Mouse (Mus musculus) gastrocnemius, postnatal 36 days (tissue): ENCODE measurements around the gene Rbm38. TPM values are rescaled to one million over a fixed set of nuclear protein-coding genes. Genes with fewer than 3 reads are reported as not detected.

Source experiments
- DNase-seq, 2 experiments: peaks; one replicate each; pipeline ENCODE4 v3.0.0; 2022
- intact Hi-C: fragments of 180-260 bp; cut with DNase I; formaldehyde crosslinking; loops from one replicate; pipeline ENCODE4 v1.15.1; 2025
- total RNA-seq, 2 experiments: library from RNA; stranded (reverse); gene quantifications; 2 replicates each; pipeline ENCODE4 v1.2.3; 2021

Rbm38 gene
- total RNA-seq, 2 experiments from 2014 or later: 180 to 220 TPM

DNA sequence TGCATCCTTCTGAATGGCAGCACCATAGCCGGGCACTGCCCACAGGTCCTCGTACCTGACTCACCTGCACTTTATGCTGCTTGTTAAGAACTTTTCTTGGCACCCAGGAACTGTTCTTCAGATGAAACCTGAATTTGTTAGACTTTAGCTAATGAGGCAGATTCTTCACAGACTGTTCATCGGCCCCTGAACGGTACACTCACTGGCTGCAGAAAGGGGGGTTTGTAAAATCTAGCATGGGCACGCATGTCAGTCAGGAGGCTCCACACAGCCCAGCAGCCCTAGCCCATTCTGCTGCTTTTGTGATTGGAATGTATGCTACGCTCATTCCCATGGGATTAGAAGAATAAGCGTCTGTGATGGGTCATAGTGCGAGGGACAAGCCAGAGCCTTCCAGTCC is 16.6 kb upstream of the Rbm38 start:
- intact Hi-C loops: no loop called here
- no peak for DNase-seq

DNA sequence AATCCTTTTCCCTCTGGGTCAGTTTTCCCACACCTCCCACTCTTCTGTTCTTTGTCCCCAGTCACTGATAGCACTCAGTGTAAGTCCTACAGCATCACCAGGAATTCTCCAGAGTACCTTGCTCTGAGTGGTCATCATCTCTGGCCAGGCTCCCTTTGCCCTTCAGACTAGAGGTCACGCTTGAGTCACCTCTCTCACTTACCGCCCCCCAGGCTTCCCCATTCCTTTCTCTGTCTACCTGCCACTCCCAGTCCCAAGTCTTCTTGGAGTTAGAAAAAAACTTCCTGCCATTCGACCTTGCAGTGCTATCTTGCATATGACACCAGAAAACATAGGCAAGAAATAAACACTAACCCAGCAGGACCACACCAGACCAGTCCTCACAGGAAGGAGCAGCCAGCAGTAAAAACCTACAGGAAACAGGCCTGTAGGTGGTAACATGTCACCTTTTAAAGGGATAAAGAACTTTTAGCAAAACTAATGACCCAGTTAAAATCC is 10.0 kb upstream of the Rbm38 start:
- intact Hi-C loops: no loop called here
- no peak for DNase-seq

DNA sequence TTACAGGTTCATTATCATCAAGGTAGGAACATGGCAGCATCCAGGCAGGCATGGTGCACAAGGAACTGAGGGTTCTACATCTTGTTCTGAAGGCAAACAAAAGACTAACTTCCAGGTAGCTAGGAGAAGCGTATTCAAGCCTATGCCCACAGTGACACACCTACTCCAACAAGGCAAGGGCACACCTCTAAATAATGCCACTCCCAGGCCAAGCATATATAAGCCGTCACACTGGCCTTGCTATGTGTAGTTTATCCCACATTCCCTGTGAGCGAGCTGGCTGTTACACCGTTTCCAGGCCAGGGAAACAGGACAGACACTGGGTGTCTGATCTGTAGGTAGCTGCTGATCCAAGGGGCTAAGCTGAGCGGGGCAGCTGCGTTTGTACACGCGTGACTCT is 8.9 kb upstream of the Rbm38 start:
- intact Hi-C loops: no loop called here
- no peak for DNase-seq

DNA sequence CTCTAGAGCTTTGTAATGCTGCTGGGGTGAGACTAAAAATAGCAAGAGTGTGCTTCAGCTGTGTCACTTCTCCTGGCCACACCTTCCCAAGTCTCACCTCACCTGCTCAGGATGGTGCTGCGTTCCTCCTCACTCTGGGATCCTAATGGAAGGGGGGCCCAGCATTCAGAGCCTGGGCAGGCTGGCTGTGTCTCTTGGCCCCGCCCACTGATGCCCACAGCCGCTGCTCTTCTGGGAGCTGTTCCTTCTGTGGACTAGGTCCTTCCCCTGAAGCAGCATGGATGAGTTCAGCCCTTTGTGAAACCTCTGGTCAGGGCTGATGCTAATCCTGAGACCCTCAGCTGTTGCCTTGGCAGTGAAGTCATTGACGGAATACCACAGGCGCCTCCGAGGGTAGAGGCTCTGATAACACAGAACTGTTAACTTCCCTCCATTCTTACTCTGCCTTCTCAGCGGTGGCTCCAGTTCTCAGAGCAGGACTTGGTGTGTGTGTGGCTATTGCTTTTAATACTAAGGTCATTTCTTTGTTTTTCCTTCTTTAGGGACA is 5.5 kb upstream of the Rbm38 start:
- intact Hi-C loops: no loop called here
- DNase-seq: no peak

DNA sequence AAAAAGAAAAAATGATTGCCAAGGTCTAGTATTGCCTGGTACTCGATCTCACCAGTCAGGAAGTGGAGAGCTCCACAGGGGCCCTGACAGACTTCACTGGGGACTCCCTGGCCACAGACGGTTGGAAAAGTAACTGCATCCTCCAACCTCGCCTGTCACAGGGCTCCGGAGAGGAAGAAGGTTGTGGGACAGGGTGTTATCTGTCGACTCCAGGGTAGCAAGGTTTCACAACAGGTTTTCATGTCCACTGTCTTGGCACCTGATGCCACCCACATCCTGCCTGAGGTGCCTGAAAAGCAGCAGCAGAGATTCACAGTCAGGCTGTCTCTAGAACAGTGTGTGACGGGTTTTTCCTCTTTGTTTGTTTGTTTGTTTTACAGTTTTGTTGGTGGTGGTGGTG is 2.4 kb upstream of the Rbm38 start:
- intact Hi-C loops: no loop called here
- no peak for DNase-seq

DNA sequence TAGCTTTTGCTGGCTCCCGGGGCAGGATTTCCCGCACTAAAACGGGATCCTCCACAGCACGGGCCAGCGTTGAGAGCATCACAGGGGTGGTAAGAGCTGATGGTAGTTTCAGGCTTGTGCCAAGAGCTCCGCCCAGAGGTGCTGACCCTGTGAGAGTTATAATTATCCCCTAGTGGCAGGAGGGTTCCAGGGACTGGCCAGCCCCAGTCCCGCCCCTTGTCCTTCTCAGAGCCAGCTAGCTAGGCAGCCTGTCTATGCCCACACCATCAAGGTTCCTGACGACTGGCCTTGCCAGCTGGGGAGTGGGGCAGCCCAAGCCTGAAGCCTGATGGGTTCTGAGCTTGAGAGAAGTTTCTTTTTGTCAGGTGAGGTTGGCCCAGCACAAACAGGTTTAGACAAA is 1.7 kb upstream of the Rbm38 start:
- peak; percentile 45 to 58 for DNase-seq
- intact Hi-C loops: no loop called here

DNA sequence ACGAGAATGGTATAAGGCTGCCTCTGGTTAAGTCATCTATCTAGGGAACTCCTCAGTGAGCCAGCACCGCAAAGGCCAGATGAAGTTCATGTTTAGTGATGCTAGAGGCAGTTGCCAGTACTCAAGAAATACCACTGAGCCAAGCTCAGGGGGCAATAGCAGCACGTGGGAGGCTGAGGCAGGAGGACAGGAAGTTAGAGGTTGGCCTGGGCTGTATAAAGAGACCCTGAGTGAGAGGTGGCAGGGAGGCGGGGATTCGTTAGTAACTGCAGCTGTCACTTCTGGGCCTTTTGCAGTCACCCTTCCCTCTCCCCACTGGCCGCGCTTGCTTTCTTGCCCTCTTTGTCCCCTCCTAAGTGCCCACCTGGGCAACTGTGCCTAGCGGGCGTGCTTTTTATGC is 976 bp upstream of the Rbm38 start:
- intact Hi-C loops: no loop called here
- DNase-seq: no peak

DNA sequence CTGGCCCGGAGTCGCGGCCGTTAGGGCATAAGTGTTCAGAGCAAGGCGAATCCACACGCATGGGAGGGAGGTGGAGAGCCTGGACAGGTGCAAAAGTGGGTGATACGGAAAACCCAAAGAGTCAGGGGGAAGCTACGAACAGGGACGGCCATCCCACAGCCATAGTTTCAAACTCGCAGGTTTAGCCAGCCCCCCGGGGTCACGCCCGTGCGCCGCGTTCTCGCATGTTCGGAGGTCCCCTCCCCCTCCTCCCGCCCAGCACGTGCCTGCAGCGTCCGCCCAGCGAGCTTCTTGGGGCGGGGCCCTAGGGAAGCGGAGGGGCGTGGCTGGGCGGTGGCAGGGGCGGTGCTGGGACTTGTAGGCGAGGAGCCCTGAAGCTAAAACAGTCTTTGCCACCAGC is 508 bp upstream of the Rbm38 start:
- peak; percentile 78 to 86 for DNase-seq
- intact Hi-C loops: no loop called here

DNA sequence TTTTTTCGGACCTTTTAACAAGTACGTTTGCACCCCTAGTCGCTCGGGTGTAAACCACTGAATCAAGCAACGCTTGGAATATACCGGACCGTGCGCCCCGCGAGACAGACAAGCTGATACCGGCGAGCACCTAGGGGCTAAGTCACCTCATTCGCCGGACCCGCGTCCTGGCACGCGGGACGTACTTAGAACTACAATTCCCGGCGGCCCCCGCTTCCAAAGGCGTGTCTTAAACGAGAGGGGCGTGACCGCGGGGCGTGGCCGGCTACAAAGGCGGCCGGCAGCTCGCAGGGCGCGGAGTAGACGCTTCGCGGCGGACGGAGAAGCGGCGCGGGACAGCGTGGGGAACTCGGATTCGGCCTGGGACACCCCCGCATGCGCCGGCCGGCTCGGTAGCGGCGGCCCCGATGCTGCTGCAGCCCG is 1.3 kb downstream of the Rbm38 start:
- DNase-seq: peak; percentile 88 to 91
- intact Hi-C loops: no loop called here

DNA sequence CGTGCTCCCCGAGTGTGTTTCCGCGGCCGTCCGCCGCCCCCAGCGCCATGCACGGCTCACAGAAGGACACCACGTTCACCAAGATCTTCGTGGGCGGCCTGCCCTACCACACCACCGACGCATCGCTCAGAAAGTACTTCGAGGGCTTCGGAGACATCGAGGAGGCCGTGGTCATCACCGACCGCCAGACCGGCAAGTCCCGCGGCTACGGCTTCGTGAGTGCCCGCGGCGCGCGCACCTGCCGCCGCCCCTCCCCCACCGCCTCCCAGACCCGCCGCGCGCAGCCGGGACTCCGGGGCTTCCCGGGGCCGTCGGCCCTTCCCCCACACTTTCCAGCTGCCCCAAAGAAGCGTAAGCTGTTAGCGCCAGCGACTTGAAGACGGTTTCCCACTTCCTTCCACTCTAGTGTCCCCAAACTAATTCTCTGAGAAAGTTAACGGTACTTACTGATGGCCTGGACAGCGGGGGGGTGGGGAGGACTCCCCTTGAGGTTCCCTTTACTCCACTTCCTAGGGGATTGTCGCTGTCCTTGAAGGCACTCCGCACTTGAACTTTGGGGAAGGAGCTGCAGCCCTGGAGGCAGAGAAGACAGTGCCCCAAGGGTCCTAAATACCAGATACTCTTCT is 1.9 kb downstream of the Rbm38 start:
- intact Hi-C loops: no loop called here
- no peak for DNase-seq

DNA sequence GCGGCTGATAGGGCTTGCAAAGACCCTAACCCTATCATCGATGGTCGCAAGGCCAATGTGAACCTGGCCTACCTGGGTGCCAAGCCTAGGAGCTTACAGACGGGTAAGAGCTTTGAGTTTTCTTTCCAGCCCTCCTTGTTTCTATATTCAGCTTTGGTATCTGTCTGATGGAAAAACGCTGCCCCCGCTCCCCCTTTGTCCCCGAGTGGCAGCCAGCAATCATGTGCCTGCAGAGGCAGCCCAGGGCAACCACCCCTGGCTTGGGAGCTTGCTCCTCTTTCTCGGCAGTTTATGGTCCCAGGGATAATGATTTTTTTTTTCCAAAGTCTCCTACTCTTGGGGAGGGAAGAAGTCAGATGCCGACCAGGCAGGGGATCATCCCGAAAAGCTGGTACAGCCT is 2.5 kb downstream of the Rbm38 start:
- no peak for DNase-seq
- intact Hi-C loops: no loop called here

DNA sequence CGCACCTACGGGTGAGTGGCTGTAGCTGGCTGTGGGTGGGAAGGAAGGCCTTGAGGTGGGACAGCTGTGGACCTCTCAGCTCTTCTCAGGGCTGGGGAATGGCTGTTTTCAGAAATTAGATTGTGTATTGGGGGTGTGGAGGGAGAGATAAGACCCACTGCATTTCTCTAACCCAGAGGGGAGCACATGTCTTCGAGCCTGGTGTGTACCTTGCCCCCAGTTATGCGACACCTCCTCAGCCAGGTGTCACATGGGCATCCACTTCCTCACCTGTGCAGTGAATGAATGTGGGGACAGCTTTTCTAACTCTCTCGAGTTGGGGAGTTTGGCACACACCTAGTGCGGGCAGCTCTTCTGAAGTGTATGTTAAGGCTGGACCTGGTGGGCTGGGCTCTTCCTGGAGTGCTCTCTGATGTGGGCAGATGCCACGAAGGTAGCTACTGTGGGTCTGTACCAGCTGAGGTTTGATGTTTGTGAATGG is 3.1 kb downstream of the Rbm38 start:
- intact Hi-C loops: no loop called here
- DNase-seq: no peak

DNA sequence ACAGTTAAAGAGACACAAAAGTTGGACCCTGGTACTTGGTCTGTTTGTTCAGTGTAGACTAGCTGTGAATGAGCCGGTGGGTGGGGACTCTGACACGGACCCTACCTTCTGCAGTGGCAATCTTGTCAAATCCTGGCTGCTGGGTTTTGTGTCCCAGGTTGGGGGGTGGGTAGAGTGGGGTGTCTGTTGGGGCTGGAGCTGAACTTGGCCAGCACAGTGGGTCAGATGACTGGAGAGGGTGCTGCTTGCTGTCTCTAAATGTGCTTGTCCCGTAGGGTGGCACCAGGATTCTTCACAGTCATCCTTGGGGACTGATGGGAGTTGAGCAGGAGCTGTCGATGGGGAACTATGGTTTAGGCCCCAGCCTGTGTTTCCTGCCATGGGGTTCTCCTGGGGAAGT is 3.7 kb downstream of the Rbm38 start:
- intact Hi-C loops: loop anchor here (1.0 kb wide), 1 partner anchor 57 kb away; no protein-coding TSS in a partner anchor
- no peak for DNase-seq

DNA sequence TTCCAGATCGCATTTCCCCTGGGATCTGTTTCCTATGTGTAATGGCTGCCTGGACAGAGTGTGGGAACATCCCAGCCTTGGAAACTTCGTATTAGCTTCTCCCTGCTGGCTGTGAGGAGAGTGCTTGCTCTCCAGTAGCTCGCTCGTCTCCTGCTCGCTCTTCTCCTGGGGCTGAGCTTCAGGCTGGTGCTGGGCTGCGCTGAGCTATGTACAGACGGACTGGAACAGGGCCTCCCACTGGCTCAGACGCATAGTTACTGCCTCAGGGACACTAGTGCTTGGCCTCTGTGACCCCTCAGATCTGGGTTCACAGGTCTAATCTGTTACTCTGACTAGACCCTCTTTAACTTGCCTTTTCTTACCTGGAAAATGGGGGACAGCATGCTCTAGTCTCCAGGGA is 4.1 kb downstream of the Rbm38 start:
- intact Hi-C loops: loop anchor here (1.0 kb wide), 1 partner anchor 57 kb away; no protein-coding TSS in a partner anchor
- DNase-seq: no peak

DNA sequence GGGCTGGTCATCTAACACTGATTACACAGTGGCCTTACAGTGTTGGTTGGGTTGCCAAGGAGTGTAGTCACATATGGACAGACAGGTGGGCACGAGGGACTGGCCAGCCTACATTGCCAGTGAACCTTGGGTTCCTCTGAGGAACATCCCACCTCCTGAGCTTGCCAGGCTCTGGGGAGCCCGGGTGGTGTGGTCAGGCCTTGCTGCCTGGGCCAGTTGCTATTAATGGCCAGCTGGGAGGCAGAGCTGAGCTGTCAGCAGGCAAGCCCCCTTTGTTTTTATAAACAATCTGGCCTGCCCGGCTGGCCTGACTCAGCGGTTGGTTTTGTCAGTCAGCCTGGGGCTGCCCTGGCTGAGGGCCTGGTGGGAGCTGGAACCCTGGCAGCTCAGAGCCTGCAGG is 4.6 kb downstream of the Rbm38 start:
- DNase-seq: no peak
- intact Hi-C loops: loop anchor here (1.0 kb wide), 1 partner anchor 56 kb away; no protein-coding TSS in a partner anchor

DNA sequence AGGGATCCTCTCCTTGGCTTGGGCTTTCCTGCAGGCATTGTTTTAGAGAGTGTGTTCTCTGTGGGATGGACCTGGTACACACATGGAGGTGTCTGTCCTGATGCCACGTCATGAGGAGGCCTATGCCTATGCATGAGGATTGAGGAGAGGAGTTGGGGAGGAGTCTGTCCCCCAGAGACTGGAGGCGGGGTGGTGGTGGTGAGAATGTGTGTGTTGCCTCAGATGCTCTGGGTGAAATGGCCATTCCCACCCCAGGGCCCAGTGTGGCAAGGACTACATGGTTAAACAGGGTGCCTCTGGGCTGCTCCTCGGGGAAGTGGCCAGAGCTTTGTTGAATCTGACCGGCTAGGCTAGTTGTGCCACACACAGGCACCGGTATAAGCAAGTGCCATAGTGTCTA is 6.0 kb downstream of the Rbm38 start:
- intact Hi-C loops: no loop called here
- DNase-seq: no peak

DNA sequence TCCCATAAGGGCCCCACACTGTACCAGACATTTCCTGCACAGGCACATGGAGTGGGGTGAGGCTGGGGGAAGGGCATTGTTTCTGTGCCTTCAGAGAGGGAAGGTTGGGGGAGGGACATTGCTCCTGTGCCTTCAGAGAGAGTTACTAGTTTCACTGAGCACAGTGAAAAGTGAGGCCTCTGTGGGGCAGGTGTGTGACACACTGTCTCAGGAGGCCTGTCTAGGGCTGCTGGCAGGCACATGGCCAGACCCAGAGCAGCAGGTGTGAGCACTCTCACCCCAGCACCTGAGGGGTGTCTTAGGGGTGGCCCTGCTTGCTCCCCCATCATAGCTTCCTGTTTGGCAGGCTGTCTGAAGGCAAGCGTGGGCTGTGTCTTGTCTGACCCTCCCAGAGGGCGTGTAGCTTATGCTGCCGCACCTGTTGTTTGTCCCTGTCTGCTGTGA is 6.4 kb downstream of the Rbm38 start:
- no peak for DNase-seq

DNA sequence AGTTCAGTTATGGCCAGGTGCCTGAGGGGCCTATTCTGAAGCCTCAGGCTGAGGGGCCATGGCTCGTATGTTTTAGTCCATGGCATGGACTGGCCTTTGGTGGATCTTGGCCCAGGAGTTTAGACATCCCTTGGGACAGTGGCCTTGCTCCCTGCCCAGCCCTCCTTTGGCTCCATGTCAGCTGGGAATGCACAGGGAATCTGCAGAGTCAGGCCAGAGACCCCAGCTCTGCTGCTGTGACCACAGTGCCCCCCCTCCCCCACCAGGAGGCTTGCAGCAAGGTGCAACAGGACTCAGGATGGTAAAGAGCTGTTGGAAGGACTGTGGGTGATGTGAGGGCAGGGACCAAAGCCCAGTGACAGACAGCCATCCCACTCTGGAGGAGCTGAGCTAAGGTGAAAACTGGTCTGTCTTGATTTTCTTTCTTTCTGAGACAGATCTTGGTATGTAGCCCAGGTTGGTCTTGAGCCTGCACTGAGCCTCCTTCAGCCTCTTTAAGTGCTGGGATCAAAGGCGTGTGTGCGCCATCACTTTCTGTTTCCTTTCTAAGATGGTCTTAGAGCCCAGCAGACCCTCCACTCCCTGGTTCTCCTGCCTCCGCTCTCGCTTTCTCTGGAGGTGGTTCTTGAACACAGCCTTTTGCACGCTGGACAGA is 7.0 kb downstream of the Rbm38 start:
- intact Hi-C loops: no loop called here
- no peak for DNase-seq

More for the DNA sequence above, 6.4 kb downstream of the Rbm38 start:
- intact Hi-C loops: no loop called here

DNA sequence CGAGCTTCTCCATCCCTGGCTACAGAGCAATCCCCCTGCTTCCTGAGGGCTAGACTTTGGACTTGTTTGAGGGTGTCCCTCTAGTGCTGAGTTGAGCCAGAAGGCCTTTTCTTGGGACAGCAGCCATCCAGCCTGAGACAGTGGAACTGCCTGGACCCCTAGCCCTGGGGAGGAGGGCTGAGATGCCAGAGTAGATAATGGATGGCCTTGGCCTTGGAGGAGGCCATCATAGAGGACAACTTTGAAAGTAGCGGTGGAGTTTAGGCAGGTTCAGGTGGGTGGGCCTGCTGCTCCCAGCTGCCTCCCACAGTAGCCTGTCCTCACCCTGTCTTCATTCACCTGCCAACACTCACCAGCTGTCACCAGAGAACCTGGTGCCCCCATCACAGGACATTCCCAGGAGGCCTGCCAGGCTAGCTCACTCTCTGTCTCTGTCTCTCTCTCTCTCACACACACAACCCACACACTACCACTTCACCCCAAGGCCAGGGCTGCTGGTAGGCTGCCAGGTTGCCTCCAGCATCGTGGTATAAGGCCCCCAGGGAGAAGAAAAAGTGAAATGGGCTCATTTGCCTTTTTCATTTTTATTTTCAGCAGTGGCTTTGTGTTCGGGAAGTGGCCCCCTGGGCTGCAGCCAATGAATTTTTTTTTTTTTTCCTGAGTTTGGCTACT is 7.7 kb downstream of the Rbm38 start:
- intact Hi-C loops: no loop called here
- DNase-seq: peak in 1 of 2 experiments; percentile 36

DNA sequence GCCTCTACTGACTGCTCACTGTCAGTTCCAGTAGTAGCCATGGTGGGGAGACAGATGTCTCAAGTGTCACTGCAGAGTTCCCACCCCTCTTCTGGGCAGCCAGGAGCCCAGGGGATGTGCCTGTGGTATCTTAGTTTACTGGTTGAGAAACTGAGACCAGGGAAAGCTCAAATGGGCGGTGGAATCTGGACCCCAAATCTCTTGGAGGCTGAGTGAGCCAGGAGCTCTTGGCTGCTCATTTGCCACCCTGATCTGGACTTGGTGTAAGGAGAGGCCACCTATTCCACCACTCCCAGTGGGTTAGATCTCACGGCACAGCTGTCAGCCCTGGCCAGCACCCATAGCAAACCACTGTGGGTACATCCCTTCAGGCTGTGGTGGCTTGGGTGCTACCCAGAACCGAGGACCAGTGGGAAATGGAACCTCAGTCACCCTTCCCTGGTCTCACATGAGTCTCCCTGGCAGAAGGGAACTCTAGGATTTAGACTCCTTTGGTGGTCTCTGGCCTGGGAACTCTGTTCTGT is 8.3 kb downstream of the Rbm38 start:
- intact Hi-C loops: no loop called here
- DNase-seq: no peak
